Mouse (Mus musculus): ENCODE data around the gene Acat3.

Gene Acat3

DNA sequence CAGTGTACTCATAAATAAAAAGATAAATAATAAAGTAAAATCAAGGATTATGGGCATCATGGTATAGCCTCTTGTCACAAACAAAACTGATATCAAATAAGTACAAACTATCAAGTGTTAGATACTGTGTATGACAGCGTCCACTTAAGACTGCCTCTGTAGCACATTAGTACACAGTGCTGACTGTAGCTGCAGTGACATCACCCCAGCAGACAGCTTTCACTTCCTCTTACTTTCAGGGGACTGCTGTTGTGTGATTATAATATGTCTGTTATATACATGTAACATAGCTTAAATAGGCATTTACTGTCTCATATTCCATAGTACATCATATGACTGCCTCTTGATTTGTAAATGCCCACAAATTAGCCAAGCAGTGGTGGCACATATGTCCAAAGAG lies 19.3 kb downstream of the Acat3 start:
- in situ Hi-C loops (cut with MboI; ENCODE audit: unreplicated experiment in 2 of 2), result no loop called here

DNA sequence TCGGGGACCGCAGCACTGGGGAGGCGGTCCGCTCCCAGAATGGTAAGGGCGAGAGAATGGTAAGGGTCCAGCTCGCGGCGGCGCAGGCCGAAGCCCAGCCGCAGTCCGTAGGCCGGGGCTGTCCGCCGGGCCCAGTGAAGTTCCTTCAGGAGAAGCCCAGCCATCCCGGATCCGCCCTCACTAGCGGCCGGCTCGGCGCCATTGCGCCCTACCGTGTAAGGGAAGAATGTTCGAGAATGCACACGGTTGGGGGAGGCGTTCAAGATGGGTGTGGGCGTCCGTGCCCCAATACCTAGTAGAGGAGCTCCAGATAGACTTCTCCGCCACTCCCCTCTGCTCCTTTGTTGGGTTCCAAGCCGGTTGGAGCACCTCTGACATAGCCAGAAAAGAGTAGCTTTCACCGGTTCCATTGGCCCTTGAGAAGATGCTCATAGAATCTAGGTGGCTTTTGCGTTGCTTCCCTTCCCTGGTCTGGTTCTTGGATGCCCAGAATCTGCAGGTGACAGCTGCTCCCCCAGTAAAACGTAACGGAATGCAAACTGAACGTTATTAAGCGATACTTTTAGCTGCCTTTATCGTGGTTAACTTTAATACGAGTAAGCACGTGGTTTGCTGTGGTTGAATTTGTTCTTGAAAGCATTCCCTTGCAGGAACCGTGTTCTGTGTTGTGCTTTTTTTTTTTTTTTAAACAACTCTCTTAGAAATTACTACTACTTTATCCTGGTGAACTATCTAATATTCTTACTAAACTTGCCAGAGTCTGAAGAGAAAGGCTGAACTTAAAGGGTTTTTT lies 23.6 kb downstream of the Acat3 start:
- in situ Hi-C loops (cut with MboI; ENCODE audit: unreplicated experiment in 2 of 2), result loop anchor here (5.0 to 10.0 kb wide), 2 partner anchors 76 to 78 kb away; partner anchors contain the start of gene Wtap (in 2 of the 2)

- in situ Hi-C loops (cut with MboI; ENCODE audit: unreplicated experiment in 2 of 2), result loop anchor here (5.0 to 10.0 kb wide), 2 partner anchors 76 to 79 kb away; partner anchors contain the start of gene Wtap (in 2 of the 2)
These were observed 24.4 kb downstream of the Acat3 start, which contains the start of gene Mrpl18 for GRCm38 (mm10) chr17:12915881-12916583. Gene Mrpl18, minus strand, starts transcription at chr17:12916345.

GRCm38 (mm10) chr17:12915488-12915880 lies 24.9 kb downstream of the Acat3 start, which contains the start of gene Tcp1:
Gene Tcp1, plus strand, starts transcription at chr17:12915701.
- in situ Hi-C loops (cut with MboI; ENCODE audit: unreplicated experiment in 2 of 2), result loop anchor here (5.0 to 10.0 kb wide), 2 partner anchors 77 to 79 kb away; partner anchors contain the start of gene Wtap (in 2 of the 2)

- in situ Hi-C loops (cut with MboI; ENCODE audit: unreplicated experiment in 2 of 2), result loop anchor here in 1 of 2 experiments (10.0 kb wide), 1 partner anchor 84 kb away; the partner anchor contains the start of gene Wtap
These were observed 30.0 kb downstream of the Acat3 start for GRCm38 (mm10) chr17:12910391-12910790.

DNA sequence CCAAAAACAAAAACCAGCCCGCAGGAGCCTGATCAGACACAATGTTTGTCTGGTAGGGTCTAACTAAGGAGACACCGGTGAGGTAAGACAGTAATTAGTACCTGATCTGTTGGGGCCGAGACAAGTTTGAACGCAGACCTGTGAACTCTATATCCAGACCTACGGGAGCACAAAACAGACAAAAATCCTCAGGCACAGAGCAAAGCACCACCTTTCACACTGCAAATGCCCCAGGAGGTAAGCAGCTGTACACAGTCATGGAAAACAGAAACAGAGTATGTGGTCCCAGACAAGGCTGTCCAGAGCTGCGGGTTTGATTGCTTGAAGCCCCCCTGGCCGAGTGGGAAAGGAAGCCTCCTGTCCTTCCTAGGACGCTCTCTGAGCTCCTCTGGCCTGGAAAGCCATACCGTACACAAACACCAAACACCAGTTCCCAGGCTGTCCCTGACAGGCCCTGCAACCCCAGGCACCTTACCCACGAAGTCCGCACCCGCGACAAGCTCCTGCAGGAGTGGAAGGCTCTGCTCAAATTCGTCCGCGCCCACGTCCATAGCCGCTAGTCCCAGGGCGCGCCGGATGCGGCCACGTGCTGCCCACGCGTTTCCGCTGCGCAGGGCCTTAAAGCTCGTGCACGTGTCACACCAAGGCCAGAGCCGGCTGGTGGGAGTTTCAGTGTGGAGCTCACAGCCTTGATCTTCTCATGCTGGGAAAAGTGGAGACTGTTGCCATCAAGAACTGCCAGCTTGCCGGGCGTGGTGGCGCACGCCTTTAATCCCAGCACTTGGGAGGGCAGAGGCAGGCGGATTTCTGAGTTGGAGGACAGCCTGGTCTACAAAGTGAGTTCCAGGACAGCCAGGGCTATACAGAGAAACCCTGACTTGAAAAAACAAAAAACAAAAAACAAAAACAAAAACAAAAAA lies 30.8 kb downstream of the Acat3 start, which contains the start of gene Pnldc1:
Gene Pnldc1 (minus strand): TSS at position 870 of the 920 bp plus-strand sequence.
- in situ Hi-C loops (cut with MboI; ENCODE audit: unreplicated experiment in 2 of 2), result loop anchor here in 1 of 2 experiments (10.0 kb wide), 1 partner anchor 85 kb away; the partner anchor contains the start of gene Wtap

GRCm38 (mm10) chr17:12906436-12906835 lies 34.0 kb downstream of the Acat3 start:
- in situ Hi-C loops (cut with MboI; ENCODE audit: unreplicated experiment in 2 of 2), result no loop called here

GRCm38 (mm10) chr17:12905810-12906209 lies 34.6 kb downstream of the Acat3 start:
- in situ Hi-C loops (cut with MboI; ENCODE audit: unreplicated experiment in 2 of 2), result no loop called here

DNA sequence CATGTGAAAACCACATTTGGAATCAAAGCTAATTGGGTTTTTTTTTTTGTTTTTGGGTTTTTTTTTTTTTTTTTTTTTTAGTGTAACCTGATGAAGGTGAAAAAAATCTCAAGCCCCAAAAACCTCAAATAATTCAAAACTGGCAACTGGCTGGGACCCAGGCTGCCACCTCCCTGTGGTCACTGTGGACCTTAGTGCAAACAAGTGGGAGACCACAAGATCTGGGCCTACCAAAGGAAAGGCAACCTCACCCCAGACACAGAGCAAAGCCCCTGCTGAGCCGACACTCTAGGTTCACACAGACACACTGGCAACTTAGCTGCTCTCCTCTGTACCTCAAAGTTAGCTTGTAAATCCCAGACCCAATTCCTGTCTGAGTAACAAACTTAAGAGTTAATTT lies 36.1 kb downstream of the Acat3 start:
- in situ Hi-C loops (cut with MboI; ENCODE audit: unreplicated experiment in 2 of 2), result no loop called here

GRCm38 (mm10) chr17:12903372-12904333 lies 36.7 kb downstream of the Acat3 start:
- in situ Hi-C loops (cut with MboI; ENCODE audit: unreplicated experiment in 2 of 2), result no loop called here

DNA sequence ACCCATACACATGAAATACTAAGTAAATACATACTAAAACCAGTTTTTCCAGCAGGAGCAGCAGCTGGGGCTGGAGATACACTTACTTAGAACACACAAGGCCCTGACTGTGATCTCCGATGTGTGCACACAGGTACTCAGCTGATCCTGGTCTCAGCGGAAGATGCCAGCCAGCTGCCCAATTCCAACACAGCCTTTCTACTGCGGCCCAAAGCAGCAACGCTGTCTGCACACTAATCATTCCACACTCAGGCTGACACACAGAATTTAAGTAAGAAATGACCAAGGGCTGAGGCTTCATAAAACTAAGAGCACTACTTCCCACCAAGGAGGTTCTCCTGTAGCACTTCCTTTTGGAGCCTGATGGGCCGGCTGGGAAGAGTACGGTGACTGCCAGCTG lies 38.1 kb downstream of the Acat3 start:
- in situ Hi-C loops (cut with MboI; ENCODE audit: unreplicated experiment in 2 of 2), result no loop called here

GRCm38 (mm10) chr17:12898607-12899006 lies 41.8 kb downstream of the Acat3 start:
- in situ Hi-C loops (cut with MboI; ENCODE audit: unreplicated experiment in 2 of 2), result loop anchor here in 1 of 2 experiments (25.0 kb wide), 1 partner anchor 1614 kb away; no protein-coding TSS in a partner anchor

- in situ Hi-C loops (cut with MboI; ENCODE audit: unreplicated experiment in 2 of 2), result loop anchor here in 1 of 2 experiments (25.0 kb wide), 1 partner anchor 1615 kb away; no protein-coding TSS in a partner anchor
These were observed 42.7 kb downstream of the Acat3 start for GRCm38 (mm10) chr17:12897674-12898073.

DNA sequence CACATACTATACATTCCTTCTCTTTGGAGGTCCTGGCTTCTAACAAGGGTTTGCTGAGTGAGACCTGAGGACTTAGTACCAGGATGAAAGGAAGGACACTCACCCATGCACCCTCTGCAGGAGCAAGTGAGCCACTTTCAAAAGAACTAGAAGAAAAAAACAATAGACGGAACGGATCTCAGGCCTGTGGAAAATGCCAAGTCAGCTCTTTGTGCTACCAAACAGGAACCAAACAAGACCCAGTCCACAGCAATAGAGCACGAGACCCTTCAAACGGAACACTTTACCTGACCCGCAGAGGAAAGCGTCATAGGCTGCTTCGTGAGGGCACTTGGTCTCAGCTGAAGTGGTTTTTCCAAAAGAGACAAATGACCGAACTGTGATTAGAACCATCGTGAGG lies 48.4 kb downstream of the Acat3 start:
- in situ Hi-C loops (cut with MboI; ENCODE audit: unreplicated experiment in 2 of 2), result loop anchor here in 1 of 2 experiments (25.0 kb wide), 1 partner anchor 1620 kb away; no protein-coding TSS in a partner anchor

DNA sequence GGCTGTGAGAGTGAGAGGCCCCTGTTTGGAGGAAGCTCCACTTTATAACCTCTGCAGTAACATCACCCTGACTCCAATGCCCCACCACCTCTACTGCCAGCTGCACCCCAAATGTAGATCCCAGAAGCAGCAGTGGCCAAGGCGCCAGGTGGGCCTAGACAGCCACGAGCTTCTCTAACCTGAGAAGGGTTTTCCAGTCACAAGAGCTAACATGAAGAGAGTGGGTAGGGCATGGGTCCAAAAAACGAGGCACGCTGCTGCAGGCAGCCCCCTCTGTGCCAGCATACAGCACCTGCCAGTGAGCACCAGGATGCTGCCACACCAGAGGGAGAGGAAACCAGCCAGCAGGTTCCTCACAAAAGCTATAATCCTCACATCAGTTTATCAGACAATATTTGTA lies 49.3 kb downstream of the Acat3 start:
- in situ Hi-C loops (cut with MboI; ENCODE audit: unreplicated experiment in 2 of 2), result loop anchor here in 1 of 2 experiments (25.0 kb wide), 1 partner anchor 1621 kb away; no protein-coding TSS in a partner anchor

DNA sequence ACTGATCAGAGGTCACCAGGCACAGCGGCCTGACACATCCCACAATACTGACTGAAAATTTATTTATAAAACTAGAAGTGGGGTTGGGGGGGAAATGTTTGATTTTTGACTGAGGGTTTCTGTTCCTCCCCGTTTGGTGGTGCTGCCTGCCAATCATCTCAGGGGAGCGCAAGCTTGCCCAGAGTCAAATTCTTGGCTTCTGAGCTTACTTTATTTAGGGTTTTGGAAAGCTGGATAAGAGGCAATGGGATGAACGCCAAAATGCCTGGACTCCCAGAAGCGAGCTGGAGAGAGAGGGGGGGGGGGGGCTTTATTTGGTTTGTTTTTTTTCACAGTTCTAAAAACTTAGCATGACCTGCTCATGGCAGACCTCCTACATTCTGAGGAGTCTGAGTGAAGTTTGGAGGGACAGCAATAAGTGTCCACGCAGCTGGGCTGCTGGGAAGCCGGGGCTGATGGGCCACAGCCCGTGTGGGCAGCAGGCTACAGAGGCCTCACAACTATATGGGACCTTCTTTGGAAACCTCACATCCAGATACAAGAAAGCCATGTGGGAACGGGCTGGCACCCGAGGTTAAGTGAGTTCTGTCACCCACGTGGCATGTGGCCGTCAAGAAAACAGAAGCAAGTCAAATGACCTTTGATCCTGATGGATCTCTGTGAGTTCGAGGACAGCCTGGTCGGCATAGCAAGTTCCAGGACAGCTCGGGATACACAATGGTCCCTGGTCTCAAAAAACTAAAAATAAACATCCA lies 53.2 kb downstream of the Acat3 start:
- in situ Hi-C loops (cut with MboI; ENCODE audit: unreplicated experiment in 2 of 2), result loop anchor here in 1 of 2 experiments (25.0 kb wide), 1 partner anchor 1625 kb away; no protein-coding TSS in a partner anchor

- in situ Hi-C loops (cut with MboI; ENCODE audit: unreplicated experiment in 2 of 2), result loop anchor here in 1 of 2 experiments (25.0 kb wide), 1 partner anchor 1626 kb away; no protein-coding TSS in a partner anchor
These were observed 53.8 kb downstream of the Acat3 start for GRCm38 (mm10) chr17:12886620-12887019.

GRCm38 (mm10) chr17:12881216-12881615 lies 59.2 kb downstream of the Acat3 start:
- in situ Hi-C loops (cut with MboI; ENCODE audit: unreplicated experiment in 2 of 2), result loop anchor here in 1 of 2 experiments (5.0 to 25.0 kb wide), 2 partner anchors 111 to 1631 kb away; partner anchors contain the start of gene Wtap
